Mouse (Mus musculus) ES-Bruce4 (cell line): Measurements from ENCODE around the gene Ntm. TPM values are rescaled to one million over a fixed set of nuclear protein-coding genes. Genes with fewer than 3 reads are reported as not detected.

Experiments
- H3K27ac ChIP-seq: 2 replicates; pipeline ENCODE4 v1.5.1; 2012; ENCODE audit warnings: low read length, inconsistent platforms; ENCODE audit not compliant: insufficient read depth
- H3K27me3 ChIP-seq: 2 replicates; pipeline ENCODE4 v1.6.1; 2012; ENCODE audit warnings: mild to moderate bottlenecking, low read length, inconsistent platforms; ENCODE audit not compliant: control insufficient read depth, poor library complexity, insufficient read depth, severe bottlenecking
- H3K36me3 ChIP-seq: 2 replicates; pipeline ENCODE4 v1.6.1; 2012; ENCODE audit warnings: inconsistent platforms, mild to moderate bottlenecking, low read length, moderate library complexity; ENCODE audit not compliant: control insufficient read depth, poor library complexity, insufficient read depth, severe bottlenecking
- H3K4me1 ChIP-seq: one replicate; pipeline ENCODE4 v1.8.1; 2011; ENCODE audit warnings: low read length; ENCODE audit not compliant: control insufficient read depth, insufficient read depth
- H3K4me3 ChIP-seq: 2 replicates; pipeline ENCODE4 v1.5.1; 2011; ENCODE audit warnings: low read depth, mild to moderate bottlenecking, low read length
- H3K9ac ChIP-seq: 2 replicates; pipeline ENCODE4 v1.6.1; 2012; ENCODE audit warnings: low read depth, mild to moderate bottlenecking, inconsistent platforms; ENCODE audit not compliant: poor library complexity, severe bottlenecking
- H3K9me3 ChIP-seq: replicated peaks from 2 replicates; pipeline ENCODE4 v1.6.1; 2012; ENCODE audit warnings: mild to moderate bottlenecking, low read length, inconsistent platforms; ENCODE audit not compliant: control insufficient read depth, poor library complexity, insufficient read depth, severe bottlenecking
- CTCF ChIP-seq: IDR thresholded peaks from one replicate; pipeline ENCODE4 v1.8.1; 2011; ENCODE audit warnings: low read depth, low read length
- EP300 ChIP-seq: IDR thresholded peaks from 2 replicates; pipeline ENCODE4 v1.6.1; 2011; ENCODE audit warnings: low read depth, low read length; ENCODE audit not compliant: insufficient read depth
- POLR2A ChIP-seq: IDR thresholded peaks from one replicate; pipeline ENCODE4 v1.8.1; 2011; ENCODE audit warnings: low read length; ENCODE audit not compliant: insufficient read depth
- polyA plus RNA-seq: library from polyadenylated mRNA; stranded (reverse); fragments of >200 nt; gene quantifications from 2 replicates; pipeline ENCODE4 v1.2.4, GENCODE M21; 2011; ENCODE audit warnings: low read depth; ENCODE audit not compliant: missing spikeins, insufficient read depth, insufficient read length

The Ntm gene
- polyA plus RNA-seq, 1 experiment, result 0.82 TPM

DNA sequence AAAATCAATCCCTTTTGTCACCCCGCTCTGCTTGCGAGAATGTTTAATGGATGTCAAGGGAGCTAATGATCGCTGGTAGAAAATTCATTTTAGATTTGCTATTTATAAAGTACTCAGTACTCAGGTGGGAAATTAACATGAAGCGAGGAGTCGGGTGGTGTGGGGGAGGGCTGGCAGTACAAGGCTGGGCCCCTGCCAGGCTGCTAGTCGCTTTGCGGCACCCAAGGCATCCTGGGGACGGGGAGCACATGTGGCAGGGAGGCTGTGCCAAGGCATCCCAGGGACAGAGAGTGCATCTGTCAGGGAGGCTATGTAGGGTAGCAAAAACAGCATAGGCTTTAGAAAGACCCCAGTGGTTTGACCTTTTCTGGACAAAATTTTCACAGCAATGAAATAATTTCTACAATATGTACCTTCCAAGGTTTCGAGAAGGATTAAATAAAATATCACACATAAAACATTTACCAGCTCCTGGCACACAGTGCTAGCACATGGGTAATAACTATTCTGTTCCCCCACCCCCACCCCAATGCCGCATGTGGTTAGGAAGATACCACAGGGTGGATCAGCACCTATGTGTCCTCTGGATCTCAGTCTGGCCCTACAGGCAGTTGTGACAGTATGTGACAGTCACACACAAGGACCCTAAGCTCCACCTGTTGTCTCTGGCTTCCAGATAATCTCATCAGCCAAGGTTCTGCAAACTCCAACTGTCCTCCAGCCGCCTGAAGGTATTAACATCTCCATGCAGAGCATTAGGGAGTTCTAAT, 20.6 kb downstream of the Ntm start:
- TF ChIP-seq EP300 (no peak), CTCF (no peak), POLR2A (no peak)
- Histone ChIP-seq H3K9ac (no peak overlapping the region), H3K4me1 (no peaks in the 10 kb centered on the region), H3K27ac (no peak overlapping the region), H3K27me3 (no peaks in the 10 kb centered on the region), H3K4me3 (no peak overlapping the region), H3K36me3 (no peaks in the 10 kb centered on the region), H3K9me3 (no peaks in the 10 kb centered on the region)

DNA sequence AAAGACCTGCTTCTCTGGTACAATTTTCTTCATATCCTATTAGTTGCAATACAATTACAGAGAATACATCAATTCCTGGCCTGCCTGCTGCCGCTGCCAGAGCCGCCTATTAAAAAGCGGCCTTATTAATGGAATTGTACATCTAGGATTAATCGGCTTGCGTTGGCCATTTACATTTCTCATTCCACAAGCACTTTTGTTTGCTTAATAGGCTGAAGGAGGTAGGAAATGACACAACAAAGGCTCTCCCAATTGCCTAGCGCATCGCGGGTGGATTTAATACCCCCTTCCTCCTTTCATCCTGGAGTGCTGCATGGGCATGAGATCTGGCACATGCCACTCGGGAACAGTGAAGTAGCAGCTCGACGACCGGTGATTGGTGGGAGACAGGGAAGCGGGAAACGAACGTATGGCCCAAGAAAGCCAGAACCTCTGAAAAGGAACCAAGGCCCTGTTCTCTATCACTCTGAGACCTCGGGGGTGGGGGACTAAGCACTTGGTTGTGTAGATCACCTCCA, 23.4 kb downstream of the Ntm start:
- TF ChIP-seq EP300 (no peak), POLR2A (no peak), CTCF (no peak)
- H3K4me3 ChIP-seq, result no peak overlapping the region
- H3K9ac ChIP-seq, result no peak overlapping the region
- no peaks in the 10 kb centered on the region for H3K4me1 ChIP-seq
- H3K27ac ChIP-seq, result no peak overlapping the region
- H3K9me3 ChIP-seq, result no peaks in the 10 kb centered on the region
- H3K36me3 ChIP-seq, result no peaks in the 10 kb centered on the region
- no peaks in the 10 kb centered on the region for H3K27me3 ChIP-seq

DNA sequence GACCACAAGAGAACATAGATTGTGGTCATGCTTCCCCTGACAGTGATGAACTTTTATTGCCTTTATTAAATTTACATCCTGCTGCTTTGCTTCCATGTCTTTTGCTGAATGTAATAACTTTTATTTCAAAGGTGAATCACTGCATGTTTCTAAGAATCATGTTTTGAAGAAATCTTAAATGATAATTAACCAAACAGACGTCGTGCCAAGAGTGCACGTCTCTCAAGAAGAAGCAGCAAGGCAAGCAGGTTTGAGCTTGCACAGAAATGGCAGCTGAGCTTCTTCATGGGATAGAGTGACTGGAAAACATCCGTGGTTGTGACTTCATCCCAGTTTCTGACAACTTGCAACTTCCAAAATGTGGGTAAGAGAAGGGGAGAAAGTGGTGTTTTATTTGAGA, 34.1 kb downstream of the Ntm start:
- Histone ChIP-seq H3K27me3 (no peaks in the 10 kb centered on the region), H3K36me3 (no peaks in the 10 kb centered on the region), H3K9ac (no peak overlapping the region), H3K4me1 (no peaks in the 10 kb centered on the region), H3K27ac (no peak overlapping the region), H3K9me3 (no peaks in the 10 kb centered on the region), H3K4me3 (no peak overlapping the region)
- no peak for TF ChIP-seq EP300
- no peak for TF ChIP-seq CTCF
- TF ChIP-seq POLR2A, result no peak

DNA sequence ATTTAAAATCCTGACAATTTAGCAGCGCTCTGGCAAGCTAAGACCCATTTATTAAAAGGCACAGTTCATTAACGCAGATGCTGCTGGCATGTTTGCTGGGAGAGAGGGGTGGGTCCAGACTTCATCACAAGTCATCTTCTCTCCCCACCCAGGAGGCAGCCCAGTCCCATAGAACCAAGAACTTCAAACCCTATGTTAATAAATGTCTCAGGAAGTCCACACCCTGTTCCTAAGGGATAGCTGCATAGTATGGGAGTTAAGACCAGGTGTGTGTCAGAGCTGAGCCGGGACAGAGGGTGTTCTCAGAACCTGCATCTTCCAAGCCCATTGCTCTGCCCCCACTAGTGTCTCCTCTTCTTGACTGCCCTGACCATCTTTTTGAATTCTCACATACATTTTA, 37.6 kb downstream of the Ntm start:
- no peak overlapping the region for H3K27ac ChIP-seq
- H3K4me3 ChIP-seq, result no peak overlapping the region
- no peak overlapping the region for H3K9ac ChIP-seq
- H3K4me1 ChIP-seq, result peaks cover 3% of the 10 kb centered on the region
- TF ChIP-seq POLR2A, result no peak
- no peaks in the 10 kb centered on the region for H3K27me3 ChIP-seq
- no peaks in the 10 kb centered on the region for H3K9me3 ChIP-seq
- H3K36me3 ChIP-seq, result no peaks in the 10 kb centered on the region

DNA sequence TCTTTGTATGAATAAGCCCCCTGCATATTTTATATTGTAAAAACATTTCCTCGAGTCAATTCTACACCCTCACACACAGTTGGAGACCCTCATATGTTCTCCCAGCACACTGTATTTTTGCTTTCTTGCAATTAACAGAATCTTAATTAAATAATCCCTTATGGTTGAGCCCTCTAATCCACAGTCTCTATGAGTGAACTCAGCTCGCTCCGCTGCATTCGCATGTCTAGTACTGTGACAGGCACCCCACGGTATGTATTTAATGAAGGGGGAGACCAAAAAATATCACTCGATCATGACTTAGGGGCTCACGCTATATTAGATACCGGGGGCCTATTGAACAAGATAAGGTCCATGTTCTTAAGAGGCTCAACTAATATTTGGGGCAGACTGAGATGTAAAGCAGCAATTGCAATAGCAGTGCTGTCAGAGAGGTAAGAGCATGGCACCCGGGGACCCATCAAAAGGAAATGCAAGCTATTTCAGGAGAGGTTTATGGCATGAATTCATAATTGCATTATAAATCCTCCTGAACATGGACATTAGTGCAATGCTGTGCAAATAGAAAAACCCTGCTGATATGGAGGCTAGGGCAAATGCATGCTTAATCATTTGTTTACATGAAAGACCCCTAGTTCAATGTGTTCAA, 64.4 kb downstream of the Ntm start:
- no peak overlapping the region for H3K27ac ChIP-seq
- no peak overlapping the region for H3K9ac ChIP-seq
- no peaks in the 10 kb centered on the region for H3K4me1 ChIP-seq
- TF ChIP-seq POLR2A, result no peak
- TF ChIP-seq EP300, result no peak
- no peak for TF ChIP-seq CTCF
- no peak overlapping the region for H3K4me3 ChIP-seq
- H3K36me3 ChIP-seq, result no peaks in the 10 kb centered on the region
- H3K9me3 ChIP-seq, result no peaks in the 10 kb centered on the region
- no peaks in the 10 kb centered on the region for H3K27me3 ChIP-seq

DNA sequence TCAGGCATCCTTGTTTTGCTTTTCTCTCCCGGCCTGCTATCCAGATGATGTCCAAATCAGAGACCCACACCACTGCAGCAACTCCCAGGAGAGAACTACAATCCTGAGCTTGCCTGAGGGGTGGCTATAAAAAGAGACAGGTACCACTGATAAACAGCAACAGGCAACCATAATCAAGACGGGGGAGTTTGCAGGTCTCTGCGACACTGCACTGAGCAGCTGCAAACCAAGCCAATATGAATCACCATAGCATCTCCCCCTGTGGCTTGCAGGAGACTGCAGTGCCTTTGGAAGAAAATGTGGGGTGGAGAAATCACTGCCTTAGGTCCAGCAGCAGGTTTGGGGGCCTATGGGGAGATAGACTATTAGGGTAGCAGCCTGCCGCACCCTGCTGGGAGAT, 65.5 kb downstream of the Ntm start:
- Histone ChIP-seq H3K9me3 (no peaks in the 10 kb centered on the region), H3K36me3 (no peaks in the 10 kb centered on the region), H3K9ac (no peak overlapping the region), H3K27me3 (no peaks in the 10 kb centered on the region), H3K4me3 (no peak overlapping the region), H3K4me1 (no peaks in the 10 kb centered on the region), H3K27ac (no peak overlapping the region)
- TF ChIP-seq CTCF (no peak), EP300 (no peak), POLR2A (no peak)
